Mouse (Mus musculus): ENCODE data around the gene Ros1.
A peak's percentile ranks its signal among the peaks of the same experiment; 100 is the strongest.

Ros1 gene

DNA sequence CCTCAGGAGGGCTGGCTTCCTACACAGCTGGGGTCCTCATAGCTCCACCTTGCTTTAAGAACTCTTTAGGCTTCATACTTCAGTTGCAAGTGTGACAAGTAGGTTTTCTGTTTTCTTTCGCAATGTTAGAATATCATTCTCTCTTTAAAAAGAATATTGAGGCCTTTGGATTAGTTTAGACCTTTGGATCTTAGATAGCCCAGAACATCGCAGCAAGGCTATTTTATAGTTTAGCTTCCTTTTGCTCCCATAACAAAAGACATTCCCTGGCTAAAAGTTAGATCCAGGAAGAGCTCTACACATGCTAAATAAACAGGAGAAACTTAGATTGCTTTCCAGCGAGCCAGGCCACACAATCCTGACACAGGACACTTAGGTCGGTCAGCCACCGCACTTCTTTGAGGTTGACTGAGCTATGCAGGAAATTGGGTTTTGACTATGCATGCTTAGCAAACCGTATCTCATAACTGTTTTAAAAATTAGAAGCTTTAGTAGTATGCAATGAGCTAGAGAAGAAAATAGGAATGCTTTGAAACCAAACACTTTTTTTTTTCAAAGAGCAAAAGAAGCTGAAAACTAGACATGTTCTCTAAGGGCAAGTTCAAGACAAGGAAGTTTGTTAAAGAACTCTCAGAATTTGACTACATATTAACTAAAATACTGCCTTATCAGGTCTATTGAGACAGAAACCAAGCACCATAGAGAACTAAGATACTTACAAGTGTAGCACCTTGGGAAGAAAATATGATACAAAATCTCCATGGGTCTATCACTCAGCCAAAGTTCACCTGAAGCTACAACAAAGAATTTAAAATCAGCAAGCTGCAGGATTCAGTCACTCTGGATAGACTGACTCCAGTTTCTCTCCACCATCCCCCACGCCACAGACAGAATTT is at the start of gene Ros1:
Gene Ros1, minus strand, starts transcription at position 288 of the 896 bp plus-strand sequence.
- no peak for DNase-seq

DNA sequence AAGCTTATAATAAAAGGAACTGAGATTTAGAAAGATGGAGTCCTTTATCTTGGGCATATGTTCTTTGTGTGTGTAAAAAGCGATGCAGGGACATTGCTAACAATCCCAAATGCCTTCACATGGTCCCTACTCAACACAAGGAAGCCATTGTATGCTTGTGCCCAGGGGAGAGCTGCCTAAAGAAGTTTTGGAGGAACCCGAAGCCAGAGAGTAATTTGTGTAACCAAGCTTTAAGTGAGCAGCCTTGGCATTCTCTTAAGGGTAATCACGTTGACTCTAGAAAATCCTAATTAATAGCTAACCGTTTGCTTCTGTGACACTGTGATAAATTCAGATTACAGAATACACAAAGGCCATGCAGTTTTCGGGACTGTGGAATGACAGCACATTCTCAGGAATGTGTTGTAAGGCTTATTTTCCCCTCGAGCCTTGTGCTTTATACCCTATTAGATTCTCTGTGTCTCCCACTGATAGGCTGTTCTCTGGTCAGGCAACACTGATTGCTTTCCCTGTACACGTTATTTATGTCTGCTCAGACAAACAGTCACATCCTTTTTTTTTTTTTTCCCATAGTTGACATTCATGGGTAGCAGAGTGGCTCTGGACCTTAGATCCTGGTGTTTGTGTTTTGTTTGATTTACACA is 47.8 kb upstream of the Ros1 start:
- no peak for DNase-seq

DNA sequence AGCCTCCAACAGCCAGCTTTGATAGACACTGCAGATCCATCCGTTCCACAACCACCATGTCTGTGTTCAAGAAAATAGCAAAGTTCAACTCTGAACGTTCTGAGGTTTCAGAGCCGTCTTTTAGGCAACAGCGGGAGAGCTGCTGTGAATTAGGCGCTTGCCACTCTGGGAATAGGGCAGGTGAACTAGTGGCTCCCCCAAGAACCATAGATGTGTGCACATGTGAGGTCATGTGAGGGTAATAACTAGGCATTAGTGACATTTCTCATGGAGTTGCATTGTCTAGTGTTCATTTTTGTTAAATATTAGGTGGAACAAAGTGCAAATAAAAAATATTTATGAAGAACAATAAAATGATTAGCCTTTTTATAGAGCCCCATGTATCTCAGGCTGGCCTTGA is 47.0 kb upstream of the Ros1 start:
- no peak for DNase-seq

DNA sequence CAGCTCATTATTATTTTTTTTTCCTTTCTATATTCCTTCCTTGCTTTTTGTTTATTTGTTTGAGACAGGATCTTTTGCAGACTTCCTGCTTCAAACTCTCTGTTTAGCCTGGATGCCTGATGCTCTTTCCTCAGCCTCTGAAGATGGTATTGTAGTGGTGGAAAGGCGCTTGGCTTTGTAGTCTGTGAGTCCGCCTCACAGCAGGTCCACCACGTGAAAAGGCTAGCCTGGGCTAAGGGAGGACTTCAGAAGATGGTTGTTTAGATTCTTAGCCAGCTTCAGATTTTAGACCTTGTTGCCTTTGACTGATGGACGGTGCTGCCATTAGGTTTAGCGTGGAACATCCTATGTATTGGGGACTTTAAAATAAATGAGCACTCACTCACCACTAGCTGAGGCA is 40.4 kb upstream of the Ros1 start:
- DNase-seq: no peak

DNA sequence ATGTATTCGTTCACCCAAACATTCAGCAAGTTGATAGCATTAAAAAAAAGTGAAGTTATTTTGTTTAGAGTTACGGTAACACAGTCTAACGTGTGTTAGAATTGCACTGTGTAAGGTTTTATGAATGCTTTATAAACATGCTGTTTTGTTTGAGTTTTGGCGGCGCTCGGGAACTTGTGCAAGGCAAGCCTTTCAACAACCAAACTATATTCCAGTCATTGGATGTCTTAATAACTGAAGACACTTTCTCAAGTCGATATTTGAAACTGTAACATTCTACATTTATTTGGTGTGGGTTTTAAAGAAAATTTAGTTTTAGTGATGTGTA is 39.6 kb upstream of the Ros1 start:
- DNase-seq: no peak

DNA sequence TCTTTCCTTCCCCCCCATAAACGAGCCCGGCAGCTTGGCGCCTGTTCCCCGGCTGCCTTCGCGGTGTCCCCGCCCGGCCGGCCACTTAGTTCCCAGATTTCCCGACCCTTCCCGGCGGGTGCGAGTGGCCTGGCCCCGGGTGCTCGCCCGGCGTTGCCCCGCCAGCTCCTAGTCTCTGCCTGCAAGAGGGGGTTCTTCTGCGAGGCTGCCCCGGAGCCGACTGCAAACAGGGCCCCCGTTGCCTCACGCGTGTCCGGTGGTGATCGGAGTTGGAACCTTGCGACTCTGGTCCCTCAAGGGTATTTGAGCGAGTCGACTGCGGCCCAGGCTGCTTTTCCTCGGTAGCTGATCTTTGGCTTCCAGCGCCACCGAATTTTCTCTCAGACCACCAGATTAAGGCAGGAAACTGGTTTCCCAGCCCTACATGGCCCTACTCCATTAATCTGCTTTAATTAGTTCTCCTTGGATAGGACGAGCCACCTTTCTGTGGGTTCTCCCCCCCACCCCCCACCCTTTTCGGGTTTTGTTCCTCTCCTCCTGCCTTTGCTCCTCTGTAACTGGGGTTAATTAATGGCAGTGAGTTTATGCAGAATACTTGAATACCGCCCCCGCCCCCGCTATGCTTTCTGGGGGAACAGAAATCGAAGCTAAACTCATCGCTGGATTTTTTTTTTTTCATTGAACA is 39.1 kb upstream of the Ros1 start:
- peak; percentile 26 for DNase-seq

DNA sequence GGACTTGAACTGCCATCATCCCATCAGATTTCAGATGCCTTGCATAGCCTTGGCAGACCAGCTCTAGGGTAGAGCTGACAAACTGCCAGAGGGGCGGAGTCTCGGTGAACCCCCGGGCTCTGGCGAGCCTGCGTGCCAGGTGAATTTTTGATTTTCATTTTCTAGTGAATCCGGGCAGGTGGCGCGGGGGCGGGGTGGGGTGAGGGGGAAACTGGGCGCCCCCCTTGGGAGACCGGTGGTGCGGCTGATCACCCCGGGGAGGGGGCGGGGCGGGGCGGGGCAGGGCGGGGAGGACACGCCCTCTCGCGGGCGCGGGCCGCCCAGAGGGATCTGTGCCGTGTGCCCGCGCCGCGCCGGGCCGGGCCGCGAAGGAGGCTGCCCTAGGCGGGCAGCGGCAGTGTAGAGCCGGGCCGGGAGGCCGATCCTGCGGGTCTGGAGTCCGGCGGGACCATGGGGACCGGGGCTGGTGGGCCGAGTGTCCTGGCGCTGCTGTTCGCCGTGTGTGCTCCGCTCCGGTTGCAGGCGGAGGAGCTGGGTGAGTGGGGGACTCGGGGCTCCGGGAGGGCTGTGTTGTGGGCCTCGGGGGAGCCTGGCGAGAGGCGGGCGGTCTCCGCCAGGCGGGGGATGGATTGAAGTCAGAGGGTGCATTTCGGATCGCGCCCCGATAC is 38.4 kb upstream of the Ros1 start, which contains the start of gene Dcbld1:
Gene Dcbld1, plus strand, starts transcription at position 319 of the 668 bp plus-strand sequence.
- DNase-seq: peak; percentile 75

DNA sequence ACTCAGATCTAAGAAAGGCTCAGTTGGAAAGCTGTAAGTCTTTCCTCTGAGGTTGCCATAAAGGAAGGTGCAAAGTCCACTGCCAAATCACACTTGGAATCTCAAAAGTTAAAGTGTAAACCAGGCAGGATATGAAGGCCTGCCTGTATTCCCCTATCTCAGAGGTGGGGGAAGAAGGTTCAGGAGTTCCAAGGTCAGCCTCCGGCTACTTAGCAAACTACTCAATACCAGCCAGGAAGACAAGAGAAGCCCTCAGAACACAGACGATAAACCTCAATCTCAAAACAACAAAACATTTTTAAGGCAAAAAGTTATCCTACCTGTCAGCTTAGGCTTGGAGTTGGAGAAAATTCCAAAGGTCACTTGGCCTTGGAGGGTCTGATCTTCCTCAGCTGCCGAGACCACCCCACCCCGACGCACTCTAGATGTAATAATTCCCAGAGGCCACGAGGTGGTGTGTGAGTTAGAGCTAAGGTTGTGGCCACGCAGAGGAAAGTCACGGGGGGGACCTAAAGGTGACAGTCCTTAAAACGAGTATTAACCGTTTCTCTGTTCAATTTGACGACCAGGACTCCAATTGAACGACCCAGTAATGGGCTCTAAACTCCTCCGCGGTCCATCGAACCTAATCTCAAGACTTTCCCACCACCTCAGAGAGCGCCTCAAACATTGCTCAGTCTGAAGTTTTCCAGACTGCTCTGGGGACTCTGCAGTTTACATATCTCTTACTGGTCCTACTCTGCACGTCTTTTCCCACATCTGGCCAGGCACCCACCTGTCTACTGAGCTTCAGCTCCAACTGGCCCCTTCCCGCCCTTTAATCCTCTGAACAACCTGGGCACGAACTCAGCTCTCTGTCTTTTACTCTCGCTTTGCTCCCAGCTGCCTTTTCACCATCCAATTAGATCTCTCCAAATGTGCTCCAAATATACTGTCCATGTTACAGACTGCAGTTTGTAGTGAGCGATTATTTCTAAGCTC is 37.4 kb upstream of the Ros1 start:
- DNase-seq: peak; percentile 7

DNA sequence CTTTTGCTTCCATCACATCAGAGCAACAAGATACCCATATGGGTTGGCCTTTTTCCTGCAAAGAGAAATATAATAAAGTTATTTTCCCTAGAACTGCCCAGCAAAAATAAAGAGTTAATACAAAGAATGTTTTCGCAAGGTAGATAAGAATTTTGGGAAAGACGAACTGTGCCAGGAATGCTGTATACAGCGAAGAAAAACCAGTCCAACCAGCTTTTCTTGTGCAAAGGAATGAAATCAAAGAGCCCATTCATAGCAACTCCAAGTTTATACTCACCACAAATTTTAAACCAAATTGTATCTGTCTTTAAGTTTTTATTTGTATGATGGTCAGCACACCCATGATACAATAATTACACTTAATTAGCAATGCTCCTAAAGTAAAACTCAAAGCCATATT is 24.6 kb upstream of the Ros1 start:
- no peak for DNase-seq

DNA sequence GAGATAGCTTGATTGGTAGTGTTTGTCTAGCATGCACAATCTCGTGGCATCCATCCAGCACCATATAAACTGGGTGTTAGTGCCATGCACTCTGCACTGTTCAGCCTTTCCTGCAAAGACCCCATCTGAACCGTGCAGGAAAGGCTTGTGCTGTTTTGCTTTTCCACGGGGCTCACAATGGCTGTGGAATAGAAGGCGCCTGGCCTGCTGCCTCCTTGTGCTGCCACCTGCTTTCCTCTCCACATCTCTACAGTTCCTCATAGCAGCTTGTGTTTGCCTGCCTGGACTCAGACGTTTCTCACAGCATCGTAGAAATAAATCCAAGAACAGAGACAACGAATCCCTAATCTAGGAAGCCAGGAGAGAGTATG is 22.5 kb upstream of the Ros1 start:
- no peak for DNase-seq

DNA sequence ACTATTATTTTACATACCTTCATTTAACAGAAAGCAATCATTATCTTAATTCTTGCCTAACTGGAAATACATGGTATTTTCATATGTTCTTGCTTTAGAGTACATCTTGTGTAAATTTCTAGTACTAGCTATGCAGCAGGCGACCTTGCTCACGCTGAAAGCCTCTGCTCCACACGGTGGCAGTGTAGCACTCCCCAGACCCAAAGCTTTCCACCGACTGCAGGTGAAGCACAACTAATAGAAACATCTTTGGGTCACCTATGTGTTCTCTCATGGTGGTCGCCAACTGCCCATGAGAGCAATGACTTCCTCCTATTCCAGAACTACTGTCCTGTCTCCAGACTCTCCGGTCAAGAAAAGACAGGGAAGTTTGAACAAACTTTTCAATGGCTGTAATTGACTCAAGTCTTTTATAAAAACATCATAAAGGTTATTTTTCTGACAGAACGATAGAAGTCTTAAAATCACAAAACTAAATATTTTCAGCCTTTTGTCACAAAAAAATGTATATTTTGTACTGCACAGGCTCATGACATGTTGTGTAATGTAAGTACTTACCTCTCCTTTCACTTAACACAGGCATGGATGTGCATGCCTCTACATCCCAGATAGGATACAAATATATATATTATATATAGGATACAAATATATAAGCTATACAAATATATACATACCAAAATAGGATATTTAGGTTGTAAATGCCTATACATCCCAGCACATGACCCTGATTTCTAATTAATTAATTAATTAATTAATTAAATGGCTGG is 21.9 kb upstream of the Ros1 start:
- DNase-seq: peak; percentile 49

DNA sequence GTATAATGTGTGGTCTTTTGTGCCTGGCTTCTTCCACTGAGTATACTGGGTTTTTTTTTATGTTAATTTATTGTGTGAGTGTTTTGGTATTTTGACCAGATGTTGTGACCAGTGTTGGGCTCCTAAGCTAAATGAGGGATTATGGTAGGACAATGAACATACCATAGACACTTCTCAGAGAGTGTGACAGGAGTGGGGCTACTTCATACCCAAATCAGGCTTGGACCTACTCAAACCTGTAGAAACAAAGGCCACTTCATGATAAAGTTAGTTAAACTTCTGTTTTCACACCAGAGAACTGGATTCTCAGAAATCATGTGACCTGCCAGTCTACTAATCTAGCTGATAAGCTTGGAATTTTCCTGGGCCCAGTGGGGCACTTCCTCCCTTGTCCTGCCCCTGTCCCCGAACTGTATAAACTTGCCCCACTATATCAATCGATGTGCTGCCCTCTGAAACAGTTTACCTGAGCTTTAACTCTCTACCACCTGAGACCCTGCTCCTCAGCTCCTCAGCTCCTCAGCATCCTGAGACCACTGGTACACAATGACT is 20.3 kb upstream of the Ros1 start:
- DNase-seq: no peak

DNA sequence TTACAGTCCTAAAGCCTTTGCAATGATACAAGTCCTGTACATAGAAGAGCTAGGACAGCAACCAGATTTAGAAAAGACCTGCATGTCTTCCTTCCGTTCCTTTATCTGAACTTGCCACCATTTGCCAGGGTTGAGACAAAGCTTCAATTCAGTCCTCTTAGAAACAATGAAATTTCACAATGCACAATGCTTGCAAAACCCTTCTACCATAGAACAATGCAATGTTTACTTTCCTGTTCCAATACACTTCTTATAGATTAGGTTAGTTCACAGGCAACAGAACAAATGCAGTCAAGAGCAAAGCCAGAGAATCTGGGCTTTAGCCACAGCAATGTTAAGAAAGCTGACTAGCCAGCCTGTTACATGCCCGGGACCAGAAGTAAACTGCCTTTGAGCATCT is 9.0 kb upstream of the Ros1 start:
- no peak for DNase-seq

DNA sequence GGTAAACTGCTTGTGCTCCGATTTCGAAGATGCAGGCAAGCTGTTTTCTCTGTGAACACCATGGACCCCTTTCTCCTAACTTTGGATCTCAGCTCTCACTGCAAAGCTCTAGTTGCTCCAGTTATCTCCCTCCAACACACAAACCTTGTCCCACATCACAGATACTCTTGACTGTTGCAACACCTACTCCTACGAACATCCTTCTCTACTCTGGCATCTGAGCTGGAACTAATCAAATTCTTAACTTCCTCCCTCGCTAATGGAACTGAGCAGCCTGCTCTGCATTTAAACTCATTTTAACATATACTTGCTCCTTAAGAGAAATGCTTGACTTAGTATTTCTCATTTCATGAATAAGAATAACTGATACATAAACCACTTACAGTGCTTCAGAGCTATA is 9.1 kb downstream of the Ros1 start:
- no peak for DNase-seq

DNA sequence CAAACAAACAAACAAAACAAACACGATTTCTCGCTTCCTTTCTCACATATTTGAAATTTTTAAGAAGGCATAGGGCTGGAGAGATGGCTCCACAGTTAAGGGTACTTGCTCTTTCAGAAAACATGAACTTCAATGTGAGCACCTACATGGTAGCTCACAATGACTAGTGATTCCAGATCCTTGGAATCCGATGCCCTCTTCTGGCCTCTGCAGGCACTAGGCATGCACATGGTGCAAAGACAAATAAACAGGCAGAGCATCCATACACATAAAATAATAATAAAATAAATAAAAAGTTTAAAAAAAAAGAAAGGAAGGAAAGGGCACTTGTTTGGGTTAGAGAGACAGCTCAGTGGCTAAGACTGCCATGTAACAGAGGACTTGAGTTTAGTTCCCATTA is 12.2 kb downstream of the Ros1 start:
- no peak for DNase-seq

DNA sequence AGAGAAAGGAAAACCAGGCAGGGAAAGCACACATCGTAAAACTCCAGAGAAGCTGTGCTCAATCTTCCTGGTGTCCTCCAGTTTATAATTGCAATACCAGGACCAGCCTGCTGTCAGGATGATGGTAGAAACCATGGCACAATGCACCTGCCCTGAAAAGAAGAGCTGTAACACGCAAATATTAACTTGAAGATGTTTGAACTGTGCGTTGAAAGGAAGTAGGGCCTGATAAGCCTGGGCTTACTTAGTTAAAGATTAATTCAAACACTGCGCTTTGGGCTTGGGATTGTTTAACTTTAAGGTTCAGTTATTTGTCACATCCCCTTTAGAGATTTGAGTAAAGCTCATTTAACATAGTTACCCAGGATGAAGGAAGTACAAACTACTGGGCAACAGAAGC is 20.7 kb downstream of the Ros1 start:
- no peak for DNase-seq

DNA sequence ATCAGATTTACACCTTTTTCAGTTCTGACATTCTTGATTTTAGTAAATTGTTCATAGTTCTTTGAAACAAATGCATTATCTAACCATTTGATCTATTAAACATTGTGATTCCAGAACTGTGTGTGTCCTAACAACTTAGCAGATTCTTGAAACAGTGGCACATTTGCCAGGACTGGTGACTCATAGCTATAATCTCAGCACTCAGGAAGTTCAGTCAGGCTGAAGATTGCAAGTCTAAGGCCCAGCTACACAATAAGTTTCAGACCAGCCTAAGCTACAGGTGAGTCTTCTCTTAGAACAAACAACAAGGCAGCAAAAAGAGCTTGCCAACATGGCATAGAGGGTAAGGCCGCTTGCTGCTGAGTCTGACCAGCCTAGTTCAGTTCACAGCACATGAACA is 24.6 kb downstream of the Ros1 start:
- no peak for DNase-seq

DNA sequence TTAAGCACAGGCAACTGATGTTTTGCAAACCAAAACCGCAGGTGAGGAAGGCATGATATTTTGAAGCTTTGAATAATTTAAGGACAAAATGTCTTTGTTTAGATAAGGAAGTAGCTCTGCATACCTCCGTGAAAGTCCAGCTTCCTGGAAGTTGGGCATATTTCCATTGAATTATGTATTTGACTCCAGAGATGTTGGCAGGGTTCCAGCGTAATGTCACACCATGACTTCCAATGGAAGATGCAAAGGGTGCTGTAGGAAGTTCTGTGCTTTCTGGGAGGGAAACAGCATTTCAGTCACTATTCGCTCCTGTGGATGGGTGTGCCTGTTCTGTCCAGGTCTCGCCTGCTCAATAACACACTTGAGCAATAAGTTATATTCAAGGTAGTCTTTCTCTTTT is 25.2 kb downstream of the Ros1 start:
- no peak for DNase-seq

DNA sequence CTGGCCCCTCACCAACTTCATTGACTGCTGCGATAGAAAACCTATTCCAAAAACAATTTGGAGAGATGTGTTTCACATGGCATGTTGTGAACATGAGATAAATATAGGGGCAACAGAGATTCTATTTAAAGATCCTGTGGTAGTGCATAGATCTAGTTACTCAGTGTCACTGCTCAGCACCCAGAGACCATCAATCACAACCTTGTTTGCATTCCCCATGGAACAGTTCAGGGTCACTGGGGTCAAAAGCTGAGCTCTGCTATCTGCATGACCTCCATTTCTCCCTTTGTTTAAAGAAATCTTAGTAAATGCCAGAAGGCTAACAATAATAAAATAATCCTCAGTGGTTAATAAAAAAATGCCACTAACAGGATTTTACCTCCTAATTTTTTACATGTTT is 29.7 kb downstream of the Ros1 start:
- peak; percentile 17 for DNase-seq

DNA sequence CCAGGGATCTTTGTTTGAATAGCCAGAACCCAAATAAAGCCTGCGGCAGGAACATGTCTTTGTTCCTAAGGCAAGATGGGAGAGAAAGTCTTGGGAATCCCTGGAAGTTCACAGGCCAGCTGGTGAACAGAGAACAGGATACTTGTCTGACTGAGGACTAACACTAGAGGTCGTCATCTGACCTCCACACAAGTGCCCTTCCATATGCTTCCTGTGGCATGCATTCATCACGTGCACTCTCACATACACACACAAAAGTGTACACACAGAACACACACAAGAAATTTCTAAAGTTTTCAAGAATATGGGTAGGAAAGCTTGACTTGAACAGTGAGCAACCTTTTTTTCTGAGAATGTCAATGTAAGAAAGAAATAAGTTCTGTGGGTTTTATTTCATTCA is 34.4 kb downstream of the Ros1 start:
- no peak for DNase-seq

DNA sequence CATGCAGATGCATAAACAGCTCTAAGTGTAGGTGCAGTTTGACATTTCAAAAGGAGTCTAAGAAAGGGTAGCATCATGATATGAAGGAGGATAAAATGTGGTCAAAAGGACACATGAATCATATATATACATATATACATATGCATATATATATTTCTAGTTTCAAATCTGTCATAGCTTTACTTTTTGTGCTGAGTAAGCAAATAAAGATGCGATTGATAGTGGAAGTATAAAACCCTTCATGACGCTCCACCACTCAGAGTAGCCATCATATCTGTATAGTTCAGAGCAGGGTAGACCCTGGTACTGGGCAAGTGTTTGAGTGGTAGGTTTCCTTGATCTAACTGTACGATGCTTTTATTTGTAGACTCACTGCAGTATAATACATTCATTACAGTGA is 35.3 kb downstream of the Ros1 start:
- DNase-seq: no peak
